Mouse (Mus musculus): ENCODE measurements around the gene Theg. TPM values are rescaled to one million over a fixed set of nuclear protein-coding genes. Genes with fewer than 3 reads are reported as not detected.

Theg gene
- polyA plus RNA-seq, 1 experiment: 0.18 TPM

- DNase-seq (ENCODE audit: low read depth in 1 of 2, low spot score in 2 of 2): no peak
- peak overlapping the region; percentile 92; the same call in 1 of the 2 replicates for H3K4me3 ChIP-seq (ENCODE audit: extremely low read depth, insufficient read depth, insufficient read length)
- peaks cover 11% of the 10 kb centered on the region; the same call in 1 of the 2 replicates for H3K4me1 ChIP-seq (ENCODE audit: control insufficient read depth, insufficient read depth, insufficient read length)
- 71% methylated on average over 10 of the region's 10 CpGs for WGBS
- TF ChIP-seq POLR2A (IDR thresholded peaks at IDR 0.05; ENCODE audit: low read depth, low read length) (no peak), CTCF (IDR thresholded peaks at IDR 0.05; ENCODE audit: extremely low read depth, insufficient read depth, insufficient read length, insufficient replicate concordance) (no peak)
- no peak overlapping the region for H3K27ac ChIP-seq (ENCODE audit: insufficient read depth, low read length)
- no peaks in the 10 kb centered on the region for H3K27me3 ChIP-seq (ENCODE audit: control insufficient read depth, insufficient read depth, low read length)
- H3K36me3 ChIP-seq (ENCODE audit: control insufficient read depth, insufficient read depth, low read length): peaks cover 9% of the 10 kb centered on the region
These were observed 33.4 kb downstream of the Theg start for GRCm38 (mm10) chr10:79553691-79554090.

- 88% methylated on average over 6 of the region's 6 CpGs for WGBS
- H3K4me3 ChIP-seq (ENCODE audit: extremely low read depth, insufficient read depth, insufficient read length): no peak overlapping the region
- no peak for DNase-seq (ENCODE audit: low read depth in 1 of 2, low spot score in 2 of 2)
- H3K27me3 ChIP-seq (ENCODE audit: control insufficient read depth, insufficient read depth, low read length): no peaks in the 10 kb centered on the region
- TF ChIP-seq POLR2A (IDR thresholded peaks at IDR 0.05; ENCODE audit: low read depth, low read length) (no peak), CTCF (IDR thresholded peaks at IDR 0.05; ENCODE audit: extremely low read depth, insufficient read depth, insufficient read length, insufficient replicate concordance) (no peak)
- H3K27ac ChIP-seq (ENCODE audit: insufficient read depth, low read length): no peak overlapping the region
- peaks cover 11% of the 10 kb centered on the region; the same call in 1 of the 2 replicates for H3K4me1 ChIP-seq (ENCODE audit: control insufficient read depth, insufficient read depth, insufficient read length)
- H3K36me3 ChIP-seq (ENCODE audit: control insufficient read depth, insufficient read depth, low read length): peaks cover 11% of the 10 kb centered on the region
These were observed 34.0 kb downstream of the Theg start for GRCm38 (mm10) chr10:79553176-79553575.

GRCm38 (mm10) chr10:79552531-79552930, 34.6 kb downstream of the Theg start:
- Histone ChIP-seq H3K27ac (ENCODE audit: insufficient read depth, low read length) (no peak overlapping the region), H3K4me3 (ENCODE audit: extremely low read depth, insufficient read depth, insufficient read length) (no peak overlapping the region), H3K4me1 (ENCODE audit: control insufficient read depth, insufficient read depth, insufficient read length) (peaks cover 11% of the 10 kb centered on the region; the same call in 1 of the 2 replicates), H3K27me3 (ENCODE audit: control insufficient read depth, insufficient read depth, low read length) (no peaks in the 10 kb centered on the region), H3K36me3 (ENCODE audit: control insufficient read depth, insufficient read depth, low read length) (peaks cover 14% of the 10 kb centered on the region)
- WGBS: 86% methylated on average over 8 of the region's 8 CpGs
- TF ChIP-seq POLR2A (IDR thresholded peaks at IDR 0.05; ENCODE audit: low read depth, low read length) (no peak), CTCF (IDR thresholded peaks at IDR 0.05; ENCODE audit: extremely low read depth, insufficient read depth, insufficient read length, insufficient replicate concordance) (no peak)
- DNase-seq (ENCODE audit: low read depth in 1 of 2, low spot score in 2 of 2): no peak

- 87% methylated on average over 9 of the region's 9 CpGs for WGBS
- TF ChIP-seq POLR2A (IDR thresholded peaks at IDR 0.05; ENCODE audit: low read depth, low read length) (no peak), CTCF (IDR thresholded peaks at IDR 0.05; ENCODE audit: extremely low read depth, insufficient read depth, insufficient read length, insufficient replicate concordance) (no peak)
- DNase-seq (ENCODE audit: low read depth in 1 of 2, low spot score in 2 of 2): no peak
- Histone ChIP-seq H3K4me1 (ENCODE audit: control insufficient read depth, insufficient read depth, insufficient read length) (peaks cover 10% of the 10 kb centered on the region; the same call in 1 of the 2 replicates), H3K27ac (ENCODE audit: insufficient read depth, low read length) (no peak overlapping the region), H3K4me3 (ENCODE audit: extremely low read depth, insufficient read depth, insufficient read length) (no peak overlapping the region), H3K27me3 (ENCODE audit: control insufficient read depth, insufficient read depth, low read length) (no peaks in the 10 kb centered on the region), H3K36me3 (ENCODE audit: control insufficient read depth, insufficient read depth, low read length) (peaks cover 14% of the 10 kb centered on the region)
These were observed 36.8 kb downstream of the Theg start for GRCm38 (mm10) chr10:79550366-79550765.

- H3K4me3 ChIP-seq (ENCODE audit: extremely low read depth, insufficient read depth, insufficient read length): no peak overlapping the region
- TF ChIP-seq CTCF (IDR thresholded peaks at IDR 0.05; ENCODE audit: extremely low read depth, insufficient read depth, insufficient read length, insufficient replicate concordance) (no peak), POLR2A (IDR thresholded peaks at IDR 0.05; ENCODE audit: low read depth, low read length) (no peak)
- no peak overlapping the region for H3K27ac ChIP-seq (ENCODE audit: insufficient read depth, low read length)
- no peaks in the 10 kb centered on the region for H3K27me3 ChIP-seq (ENCODE audit: control insufficient read depth, insufficient read depth, low read length)
- 92% methylated on average over 18 of the region's 18 CpGs for WGBS
- DNase-seq (ENCODE audit: low read depth in 1 of 2, low spot score in 2 of 2): no peak
- peaks cover 6% of the 10 kb centered on the region; the same call in 1 of the 2 replicates for H3K4me1 ChIP-seq (ENCODE audit: control insufficient read depth, insufficient read depth, insufficient read length)
- H3K36me3 ChIP-seq (ENCODE audit: control insufficient read depth, insufficient read depth, low read length): peaks cover 20% of the 10 kb centered on the region
These were observed 38.0 kb downstream of the Theg start for GRCm38 (mm10) chr10:79548971-79549723.

GRCm38 (mm10) chr10:79548546-79548945, 38.6 kb downstream of the Theg start:
- DNase-seq (ENCODE audit: low read depth in 1 of 2, low spot score in 2 of 2): no peak

GRCm38 (mm10) chr10:79547148-79547675, 39.9 kb downstream of the Theg start:
- DNase-seq (ENCODE audit: low read depth in 1 of 2, low spot score in 2 of 2): no peak
- Histone ChIP-seq H3K4me3 (ENCODE audit: extremely low read depth, insufficient read depth, insufficient read length) (no peak overlapping the region), H3K4me1 (ENCODE audit: control insufficient read depth, insufficient read depth, insufficient read length) (no peaks in the 10 kb centered on the region), H3K36me3 (ENCODE audit: control insufficient read depth, insufficient read depth, low read length) (peaks cover 24% of the 10 kb centered on the region), H3K27me3 (ENCODE audit: control insufficient read depth, insufficient read depth, low read length) (no peaks in the 10 kb centered on the region), H3K27ac (ENCODE audit: insufficient read depth, low read length) (no peak overlapping the region)
- no peak for TF ChIP-seq CTCF (IDR thresholded peaks at IDR 0.05; ENCODE audit: extremely low read depth, insufficient read depth, insufficient read length, insufficient replicate concordance)
- TF ChIP-seq POLR2A (IDR thresholded peaks at IDR 0.05; ENCODE audit: low read depth, low read length): no peak
- WGBS: 83% methylated on average over 5 of the region's 5 CpGs

More at GRCm38 (mm10) chr10:79548546-79548945, 38.6 kb downstream of the Theg start:
- H3K27me3 ChIP-seq (ENCODE audit: control insufficient read depth, insufficient read depth, low read length): no peaks in the 10 kb centered on the region
- TF ChIP-seq CTCF (IDR thresholded peaks at IDR 0.05; ENCODE audit: extremely low read depth, insufficient read depth, insufficient read length, insufficient replicate concordance) (no peak), POLR2A (IDR thresholded peaks at IDR 0.05; ENCODE audit: low read depth, low read length) (no peak)
- H3K36me3 ChIP-seq (ENCODE audit: control insufficient read depth, insufficient read depth, low read length): peaks cover 20% of the 10 kb centered on the region
- WGBS: 95% methylated on average over 5 of the region's 5 CpGs
- H3K27ac ChIP-seq (ENCODE audit: insufficient read depth, low read length): no peak overlapping the region
- H3K4me1 ChIP-seq (ENCODE audit: control insufficient read depth, insufficient read depth, insufficient read length): peaks cover under 1% of the 10 kb centered on the region; the same call in 1 of the 2 replicates
- H3K4me3 ChIP-seq (ENCODE audit: extremely low read depth, insufficient read depth, insufficient read length): no peak overlapping the region

Data from spleen, adult 2 months (tissue).